Mouse (Mus musculus) kidney, adult 2 months (tissue): ENCODE results near the gene Ranbp17. TPM values are rescaled to one million over a fixed set of nuclear protein-coding genes. Genes with fewer than 3 reads are reported as not detected.

Experiments
- DNase-seq: peaks from one replicate; pipeline ENCODE4 v3.0.0; 2021
- H3K27ac ChIP-seq: fragments of 200-500 bp; 2 replicates; pipeline ENCODE4 v1.5.1; 2012; ENCODE audit warnings: low read depth, low read length, control low read depth, inconsistent platforms; ENCODE audit not compliant: insufficient read depth
- H3K27me3 ChIP-seq: fragments of 200-500 bp; replicated peaks from 2 replicates; pipeline ENCODE4 v1.6.1; 2012; ENCODE audit warnings: mild to moderate bottlenecking, moderate library complexity, low read length, inconsistent platforms; ENCODE audit not compliant: control insufficient read depth, insufficient read depth
- H3K36me3 ChIP-seq: fragments of 200-500 bp; 2 replicates; pipeline ENCODE4 v1.6.1; 2012; ENCODE audit warnings: mild to moderate bottlenecking, moderate library complexity, low read length, inconsistent platforms; ENCODE audit not compliant: control insufficient read depth, insufficient read depth
- H3K4me1 ChIP-seq: fragments of 200-500 bp; 2 replicates; pipeline ENCODE4 v1.6.1; 2011; ENCODE audit warnings: low read length; ENCODE audit not compliant: control insufficient read depth, insufficient read depth
- H3K4me3 ChIP-seq: fragments of 200-500 bp; 2 replicates; pipeline ENCODE4 v1.5.1; 2011; ENCODE audit warnings: mild to moderate bottlenecking, low read depth, low read length, control low read depth; ENCODE audit not compliant: insufficient read depth
- CTCF ChIP-seq: fragments of 200-500 bp; conservative IDR thresholded peaks from 2 replicates; pipeline ENCODE4 v1.5.1; 2011; ENCODE audit warnings: low read depth, mild to moderate bottlenecking, control low read depth, low read length, moderate library complexity, mixed read lengths; ENCODE audit not compliant: insufficient read depth, insufficient read length
- POLR2A ChIP-seq: fragments of 200-500 bp; IDR thresholded peaks from one replicate; pipeline ENCODE4 v1.6.1; 2011; ENCODE audit warnings: low read depth, low read length, control low read depth
- WGBS: fragments of 180-500 bp; shearing (Covaris S2); methylation state at CpG from one replicate; pipeline ENCODE4 v1.1.7; 2018; 5-methylcytosine and 5-hydroxymethylcytosine counted together
- polyA plus RNA-seq: library from polyadenylated mRNA; depleted of rRNA; stranded (reverse); fragments of >200 nt; gene quantifications from 2 replicates; pipeline ENCODE4 v1.2.3, GENCODE M21; 2012; rRNA removed

The Ranbp17 gene
- 0.42 and 0.45 TPM in 2 replicates for polyA plus RNA-seq

GRCm38 (mm10) chr11:33513376-33513991 lies at the start of gene Ranbp17:
Ranbp17 (minus strand) TSS chr11:33513746.
- peak; percentile 30 for DNase-seq
- TF ChIP-seq POLR2A: no peak
- no peak for TF ChIP-seq CTCF
- Histone ChIP-seq H3K27ac (no peak within 1 kb of the TSS), H3K4me1 (no peaks in the 10 kb centered on the region), H3K27me3 (no peaks in the 10 kb centered on the region), H3K36me3 (no peaks in the 10 kb centered on the region), H3K4me3 (peak within 1 kb of the TSS; percentile 61)
- 2% methylated on average over 72 of the region's 72 CpGs for WGBS

- WGBS: 74% methylated on average over 8 of the region's 8 CpGs
- peak; percentile 7 for DNase-seq
- H3K36me3 ChIP-seq: no peaks in the 10 kb centered on the region
- no peaks in the 10 kb centered on the region for H3K27me3 ChIP-seq
- no peaks in the 10 kb centered on the region for H3K4me1 ChIP-seq
- no peak overlapping the region for H3K27ac ChIP-seq
- no peak overlapping the region for H3K4me3 ChIP-seq
- TF ChIP-seq POLR2A (no peak), CTCF (peak; percentile 57)
Observed at GRCm38 (mm10) chr11:33554123-33554522, 40.6 kb upstream of the Ranbp17 start.

- WGBS: 70% methylated on average over 14 of the region's 14 CpGs
- Histone ChIP-seq H3K4me3 (no peak overlapping the region), H3K36me3 (no peaks in the 10 kb centered on the region), H3K27me3 (no peaks in the 10 kb centered on the region), H3K4me1 (no peaks in the 10 kb centered on the region), H3K27ac (no peak overlapping the region)
- TF ChIP-seq POLR2A (no peak), CTCF (no peak)
- no peak for DNase-seq
Observed at GRCm38 (mm10) chr11:33550861-33551560, 37.5 kb upstream of the Ranbp17 start.

- 44% methylated on average over 2 of the region's 2 CpGs for WGBS
- Histone ChIP-seq H3K27me3 (no peaks in the 10 kb centered on the region), H3K36me3 (no peaks in the 10 kb centered on the region), H3K4me3 (no peak overlapping the region), H3K27ac (no peak overlapping the region), H3K4me1 (no peaks in the 10 kb centered on the region)
- TF ChIP-seq POLR2A (no peak), CTCF (no peak)
- DNase-seq: no peak
Observed at GRCm38 (mm10) chr11:33547386-33547785, 33.8 kb upstream of the Ranbp17 start.

GRCm38 (mm10) chr11:33544945-33545344 lies 31.4 kb upstream of the Ranbp17 start:
- H3K36me3 ChIP-seq: no peaks in the 10 kb centered on the region
- no peaks in the 10 kb centered on the region for H3K27me3 ChIP-seq
- DNase-seq: no peak
- 98% methylated on average over 2 of the region's 2 CpGs for WGBS
- H3K4me3 ChIP-seq: no peak overlapping the region
- no peak overlapping the region for H3K27ac ChIP-seq
- H3K4me1 ChIP-seq: no peaks in the 10 kb centered on the region
- no peak for TF ChIP-seq CTCF
- TF ChIP-seq POLR2A: no peak

- Histone ChIP-seq H3K4me1 (no peaks in the 10 kb centered on the region), H3K27me3 (no peaks in the 10 kb centered on the region), H3K36me3 (no peaks in the 10 kb centered on the region), H3K4me3 (no peak overlapping the region), H3K27ac (no peak overlapping the region)
- DNase-seq: no peak
- WGBS: 65% methylated on average over 11 of the region's 11 CpGs
- TF ChIP-seq POLR2A: no peak
- TF ChIP-seq CTCF: no peak
Observed at GRCm38 (mm10) chr11:33544121-33544520, 30.6 kb upstream of the Ranbp17 start.

GRCm38 (mm10) chr11:33537390-33538125 lies 24.0 kb upstream of the Ranbp17 start:
- WGBS: 87% methylated on average over 5 of the region's 5 CpGs
- DNase-seq: no peak
- TF ChIP-seq POLR2A (no peak), CTCF (no peak)
- H3K27ac ChIP-seq: no peak overlapping the region
- no peaks in the 10 kb centered on the region for H3K27me3 ChIP-seq
- no peaks in the 10 kb centered on the region for H3K4me1 ChIP-seq
- H3K4me3 ChIP-seq: no peak overlapping the region
- no peaks in the 10 kb centered on the region for H3K36me3 ChIP-seq
